Mouse (Mus musculus): ENCODE results near the gene Prr22. TPM values are rescaled to one million over a fixed set of nuclear protein-coding genes. Genes with fewer than 3 reads are reported as not detected.

Prr22 gene
- polyA plus RNA-seq, 1 experiment, result 3.7 TPM

DNA sequence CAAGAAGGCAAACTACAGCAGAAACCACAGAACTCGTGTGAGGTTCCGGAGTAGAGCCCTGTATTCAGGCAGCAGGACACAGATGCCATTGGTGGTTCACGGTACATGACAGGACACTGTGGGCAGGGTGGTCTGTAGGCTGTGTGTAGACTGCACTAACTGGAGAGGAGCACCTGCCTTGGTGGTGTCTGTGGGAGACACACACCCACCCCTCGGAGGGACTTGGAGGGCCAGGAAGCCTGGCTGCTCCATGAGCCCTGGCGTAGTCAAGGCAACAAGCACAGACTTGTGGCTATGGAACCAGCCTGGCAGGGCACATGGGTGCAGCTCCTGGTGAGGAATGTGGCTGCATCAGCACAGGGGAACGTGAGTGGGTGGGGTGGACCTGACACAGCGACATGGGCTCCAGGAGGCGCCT is 49.7 kb downstream of the Prr22 start:
- H3K4me1 ChIP-seq (ENCODE audit: control insufficient read depth, insufficient read depth, insufficient read length, low read length), result peaks cover 9% of the 10 kb centered on the region
- H3K4me3 ChIP-seq (ENCODE audit: low read depth, low read length), result no peak overlapping the region
- no peaks in the 10 kb centered on the region for H3K36me3 ChIP-seq (ENCODE audit: control insufficient read depth, insufficient read depth, low read length)
- WGBS, result 59% methylated on average over 8 of the region's 8 CpGs
- H3K27me3 ChIP-seq (ENCODE audit: control insufficient read depth, insufficient read depth, low read length), result no peaks in the 10 kb centered on the region
- peak overlapping the region; percentile 56 for H3K27ac ChIP-seq (ENCODE audit: insufficient read depth, low read depth, low read length)
- no peak for TF ChIP-seq POLR2A (IDR thresholded peaks at IDR 0.05; ENCODE audit: low read depth, low read length)
- TF ChIP-seq CTCF (IDR thresholded peaks at IDR 0.05; ENCODE audit: extremely low read depth, insufficient read length, insufficient replicate concordance, low read depth, low read length), result no peak

Other genes with a start within 250 kb of the Prr22 start
- gene Gm20219, start 215.9 kb upstream of the Prr22 start, polyA plus RNA-seq (2012; rRNA removed), result 2.7 TPM in 2 replicates
- 69.2 and 110 TPM in 2 replicates for gene Safb2, start 185.7 kb upstream of the Prr22 start, polyA plus RNA-seq (2012; rRNA removed)
- 47.8 and 95.7 TPM in 2 replicates for gene Safb, start 185.4 kb upstream of the Prr22 start, polyA plus RNA-seq (2012; rRNA removed)
- gene 2410015M20Rik, start 160.5 kb upstream of the Prr22 start, polyA plus RNA-seq (2012; rRNA removed), result 136 and 142 TPM in 2 replicates
- gene Rpl36, start 156.8 kb upstream of the Prr22 start, polyA plus RNA-seq (2012; rRNA removed), result 1,882 and 2,245 TPM in 2 replicates
- gene Lonp1, start 143.4 kb upstream of the Prr22 start, polyA plus RNA-seq (2012; rRNA removed), result 31.1 and 55.7 TPM in 2 replicates
- 0.09 and 0.25 TPM in 2 replicates for gene Catsperd, start 142.1 kb upstream of the Prr22 start, polyA plus RNA-seq (2012; rRNA removed)
- gene Ranbp3, start 97.0 kb upstream of the Prr22 start, polyA plus RNA-seq (2012; rRNA removed), result 37.2 and 65.1 TPM in 2 replicates
- gene Ndufa11, start 52.5 kb upstream of the Prr22 start, polyA plus RNA-seq (2012; rRNA removed), result 662 and 1,009 TPM in 2 replicates
- 13.2 and 18.0 TPM in 2 replicates for gene Vmac, start 52.2 kb upstream of the Prr22 start, polyA plus RNA-seq (2012; rRNA removed)
- gene Nrtn, start 12.7 kb upstream of the Prr22 start, polyA plus RNA-seq (2012; rRNA removed), result 34.9 and 36.8 TPM in 2 replicates
- gene Dus3l, start 5.5 kb upstream of the Prr22 start, polyA plus RNA-seq (2012; rRNA removed), result 32.1 and 55.6 TPM in 2 replicates
- 7.7 and 15.4 TPM in 2 replicates for gene Rfx2, start 60.8 kb downstream of the Prr22 start, polyA plus RNA-seq (2012; rRNA removed)
- gene Acsbg2, start 104.2 kb downstream of the Prr22 start, polyA plus RNA-seq (2012; rRNA removed), result not detected in 2 replicates
- gene 1700061G19Rik, start 105.2 kb downstream of the Prr22 start, polyA plus RNA-seq (2012; rRNA removed), result not detected in 2 replicates
- gene Mllt1, start 165.2 kb downstream of the Prr22 start, polyA plus RNA-seq (2012; rRNA removed), result 25.0 and 46.3 TPM in 2 replicates
- 9.0 and 28.9 TPM in 2 replicates for gene Acer1, start 211.9 kb downstream of the Prr22 start, polyA plus RNA-seq (2012; rRNA removed)
- 86.2 and 132 TPM in 2 replicates for gene Clpp, start 220.1 kb downstream of the Prr22 start, polyA plus RNA-seq (2012; rRNA removed)
- gene Alkbh7, start 227.1 kb downstream of the Prr22 start, polyA plus RNA-seq (2012; rRNA removed), result 40.8 and 63.7 TPM in 2 replicates
- gene Pspn, start 229.8 kb downstream of the Prr22 start, polyA plus RNA-seq (2012; rRNA removed), result not detected in 2 replicates
- 17.1 and 43.5 TPM in 2 replicates for gene Gtf2f1, start 241.0 kb downstream of the Prr22 start, polyA plus RNA-seq (2012; rRNA removed)
- gene Gm17949, start 241.2 kb downstream of the Prr22 start, polyA plus RNA-seq (2012; rRNA removed), result not detected in 2 replicates

Measured in small intestine, adult 2 months (tissue).